Mouse (Mus musculus) neural tube, embryonic 12.5 days (tissue): Measurements from ENCODE around the gene Hoxa9. TPM values are rescaled to one million over a fixed set of nuclear protein-coding genes. Genes with fewer than 3 reads are reported as not detected.
A peak's percentile ranks its signal among the peaks of the same experiment; 100 is the strongest.

Source experiments
- ATAC-seq: fragments of 200-750 bp; cut with Nextera tagmentation; 2 replicates; pipeline ENCODE4 v1.8.0; 2017; ENCODE audit warnings: low read depth, mild to moderate bottlenecking, moderate TSS enrichment, moderate library complexity; ENCODE audit not compliant: low FRiP score
- H3K27ac ChIP-seq: fragments of 300-500 bp; sonication (generic); 2 replicates; pipeline ENCODE4 v1.5.1; 2016
- H3K27me3 ChIP-seq: fragments of 300-500 bp; sonication (generic); replicated peaks from 2 replicates; pipeline ENCODE4 v1.6.1; 2016; ENCODE audit warnings: mild to moderate bottlenecking
- H3K36me3 ChIP-seq: fragments of 300-500 bp; sonication (generic); 2 replicates; pipeline ENCODE4 v1.6.1; 2016; ENCODE audit warnings: mild to moderate bottlenecking
- H3K4me1 ChIP-seq: fragments of 300-500 bp; sonication (generic); 2 replicates; pipeline ENCODE4 v1.6.1; 2016
- H3K4me2 ChIP-seq: fragments of 300-500 bp; sonication (generic); replicated peaks from 2 replicates; pipeline ENCODE4 v1.6.1; 2016; ENCODE audit warnings: mild to moderate bottlenecking
- H3K4me3 ChIP-seq: fragments of 300-500 bp; sonication (generic); 2 replicates; pipeline ENCODE4 v1.5.1; 2016
- H3K9ac ChIP-seq: fragments of 300-500 bp; sonication (generic); 2 replicates; pipeline ENCODE4 v1.6.1; 2016; ENCODE audit warnings: mild to moderate bottlenecking
- H3K9me3 ChIP-seq: fragments of 300-500 bp; sonication (generic); 2 replicates; pipeline ENCODE4 v1.6.1; 2016; ENCODE audit warnings: mild to moderate bottlenecking
- WGBS: fragments of 180-500 bp; shearing (Covaris S2); methylation state at CpG from one replicate; pipeline ENCODE4 v1.1.7; 2016; 5-methylcytosine and 5-hydroxymethylcytosine counted together
- polyA plus RNA-seq: library from polyadenylated mRNA; unstranded; fragments of >200 nt; fragmentation: Nextera tagmentation; extraction: Ambion mirVana; gene quantifications from 2 replicates; pipeline ENCODE4 v1.2.1, GENCODE M21; 2016

Gene Hoxa9
- polyA plus RNA-seq, 1 experiment from 2014 or later, result 131 TPM

GRCm38 (mm10) chr6:52239625-52240388 lies 8.9 kb upstream of the Hoxa9 start:
- Histone ChIP-seq H3K9me3 (no peaks in the 10 kb centered on the region), H3K9ac (peak overlapping the region; percentile 86), H3K27me3 (peaks cover 77% of the 10 kb centered on the region), H3K4me1 (0 out of 2 replicates have a peak, but pooled peaks cover 15% of the 10 kb centered on the region), H3K27ac (peak overlapping the region; percentile 79), H3K36me3 (no peaks in the 10 kb centered on the region), H3K4me3 (peak overlapping the region; percentile 46), H3K4me2 (peak overlapping the region; percentile 74)
- under 1% methylated on average over 30 of the region's 30 CpGs for WGBS
- no peak for ATAC-seq

DNA sequence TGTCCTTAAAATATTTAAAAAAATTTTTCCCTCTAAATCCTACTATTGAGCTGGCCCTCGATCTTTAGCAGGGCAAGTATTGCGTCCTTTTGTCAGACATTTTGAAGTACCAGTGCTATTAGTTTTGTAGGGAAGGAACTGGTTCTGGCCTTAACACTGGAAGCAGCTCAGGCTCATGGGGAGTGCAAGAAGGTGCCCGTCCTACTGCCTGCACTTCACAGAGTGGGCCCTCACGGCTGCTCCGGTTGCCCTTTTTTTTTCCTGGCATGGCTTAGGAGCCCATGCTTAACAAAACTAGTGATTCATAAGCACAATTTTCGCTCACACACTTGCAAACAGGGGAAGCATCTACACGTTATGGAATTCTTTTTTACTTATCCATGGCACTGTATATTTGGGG lies 8.1 kb upstream of the Hoxa9 start:
- H3K4me3 ChIP-seq, result peak overlapping the region; percentile 78
- no peak overlapping the region for H3K27ac ChIP-seq
- ATAC-seq, result no peak
- WGBS, result under 1% methylated on average over 7 of the region's 7 CpGs
- H3K9ac ChIP-seq, result peak overlapping the region; percentile 98
- peak overlapping the region; percentile 74 for H3K4me2 ChIP-seq
- H3K27me3 ChIP-seq, result peaks cover 77% of the 10 kb centered on the region
- 0 out of 2 replicates have a peak, but pooled peaks cover 15% of the 10 kb centered on the region for H3K4me1 ChIP-seq
- no peaks in the 10 kb centered on the region for H3K9me3 ChIP-seq
- H3K36me3 ChIP-seq, result no peaks in the 10 kb centered on the region

- Histone ChIP-seq H3K4me3 (peak overlapping the region; percentile 78), H3K36me3 (no peaks in the 10 kb centered on the region), H3K9me3 (no peaks in the 10 kb centered on the region), H3K4me2 (peak overlapping the region; percentile 74), H3K9ac (peak overlapping the region; percentile 98), H3K27me3 (peaks cover 76% of the 10 kb centered on the region), H3K27ac (no peak overlapping the region), H3K4me1 (0 out of 2 replicates have a peak, but pooled peaks cover 15% of the 10 kb centered on the region)
- ATAC-seq, result no peak
- 3% methylated on average over 7 of the region's 7 CpGs for WGBS
These were observed 7.3 kb upstream of the Hoxa9 start for GRCm38 (mm10) chr6:52238155-52238545.

DNA sequence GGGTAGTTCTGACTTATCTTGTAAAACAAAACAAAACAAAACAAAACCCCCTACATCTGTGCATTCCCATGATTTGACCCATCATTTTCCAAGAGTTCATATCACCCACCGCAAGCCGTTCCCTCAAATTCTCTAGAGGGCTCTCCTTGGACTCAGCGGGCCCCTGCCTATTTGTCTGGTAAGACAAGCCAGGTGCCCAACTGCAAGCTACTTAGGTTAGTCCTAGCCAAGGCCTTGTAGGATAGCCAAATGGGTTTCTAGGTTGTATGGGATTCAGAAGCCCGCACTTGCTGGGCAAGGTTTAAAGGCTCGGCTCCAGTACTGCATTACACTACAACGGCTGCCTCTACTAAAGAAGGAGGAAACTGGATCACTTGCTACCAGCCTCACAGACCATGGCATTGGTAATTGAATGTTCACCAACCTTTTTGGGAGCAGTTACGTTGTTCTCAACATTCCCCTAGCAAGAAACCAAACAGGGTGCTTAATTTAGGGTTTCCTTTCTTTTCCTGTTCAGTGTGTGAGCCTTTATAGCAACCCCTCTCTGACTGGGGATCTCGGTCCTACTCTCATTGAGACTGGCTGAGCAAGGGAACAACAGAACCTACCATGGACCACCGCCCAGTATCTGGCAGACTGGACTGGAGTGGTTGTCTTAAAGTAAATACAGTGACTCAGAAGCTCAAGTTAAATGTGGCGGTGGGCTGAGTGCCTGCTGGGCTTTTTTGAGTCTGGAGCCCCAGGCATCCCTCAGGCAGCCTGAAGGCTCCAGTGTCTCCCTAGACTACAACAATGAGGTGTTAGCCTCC lies 6.7 kb upstream of the Hoxa9 start:
- H3K4me1 ChIP-seq, result 0 out of 2 replicates have a peak, but pooled peaks cover 15% of the 10 kb centered on the region
- H3K27ac ChIP-seq, result peak overlapping the region; percentile 17; the same call in 1 of the 2 replicates
- H3K27me3 ChIP-seq, result peaks cover 76% of the 10 kb centered on the region
- 4% methylated on average over 10 of the region's 10 CpGs for WGBS
- no peak for ATAC-seq
- no peaks in the 10 kb centered on the region for H3K9me3 ChIP-seq
- peak overlapping the region; percentile 78 for H3K4me3 ChIP-seq
- H3K9ac ChIP-seq, result peak overlapping the region; percentile 98
- peak overlapping the region; percentile 74 for H3K4me2 ChIP-seq
- H3K36me3 ChIP-seq, result no peaks in the 10 kb centered on the region

- H3K4me2 ChIP-seq, result peak overlapping the region; percentile 74
- 0 out of 2 replicates have a peak overlapping the region, but pooled peaks have one; percentile 17 for H3K27ac ChIP-seq
- ATAC-seq, result no peak
- H3K9me3 ChIP-seq, result no peaks in the 10 kb centered on the region
- 0 out of 2 replicates have a peak, but pooled peaks cover 15% of the 10 kb centered on the region for H3K4me1 ChIP-seq
- WGBS, result 10% methylated on average over 3 of the region's 3 CpGs
- peak overlapping the region; percentile 78 for H3K4me3 ChIP-seq
- H3K27me3 ChIP-seq, result peaks cover 71% of the 10 kb centered on the region
- H3K9ac ChIP-seq, result peak overlapping the region; percentile 98
- H3K36me3 ChIP-seq, result no peaks in the 10 kb centered on the region
These were observed 5.9 kb upstream of the Hoxa9 start for GRCm38 (mm10) chr6:52236806-52237205.

DNA sequence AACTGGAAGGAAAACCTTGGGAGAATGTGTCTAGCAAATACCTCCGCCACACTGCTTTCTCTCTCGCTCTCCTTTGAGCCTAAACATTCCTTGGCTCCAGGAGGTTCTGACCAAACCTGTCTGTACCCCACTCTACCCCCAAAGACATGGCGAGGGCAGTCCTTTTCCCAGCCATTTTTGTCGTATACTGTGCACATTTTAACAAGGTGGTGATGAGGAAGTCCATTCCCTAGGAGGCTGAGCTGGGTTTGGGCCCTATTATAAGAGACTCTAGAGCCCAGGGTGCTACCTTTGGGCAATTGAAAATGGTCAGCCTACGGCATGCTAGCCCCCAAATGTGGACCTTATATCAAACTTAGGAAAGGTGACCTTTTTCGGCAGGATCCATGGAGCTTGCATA lies 5.0 kb upstream of the Hoxa9 start:
- Histone ChIP-seq H3K27me3 (peaks cover 62% of the 10 kb centered on the region), H3K4me2 (peak overlapping the region; percentile 74), H3K4me3 (peak overlapping the region; percentile 78), H3K4me1 (0 out of 2 replicates have a peak, but pooled peaks cover 11% of the 10 kb centered on the region), H3K9me3 (no peaks in the 10 kb centered on the region), H3K36me3 (no peaks in the 10 kb centered on the region), H3K27ac (0 out of 2 replicates have a peak overlapping the region, but pooled peaks have one; percentile 3), H3K9ac (peak overlapping the region; percentile 98)
- 13% methylated on average over 6 of the region's 6 CpGs for WGBS
- ATAC-seq, result no peak

DNA sequence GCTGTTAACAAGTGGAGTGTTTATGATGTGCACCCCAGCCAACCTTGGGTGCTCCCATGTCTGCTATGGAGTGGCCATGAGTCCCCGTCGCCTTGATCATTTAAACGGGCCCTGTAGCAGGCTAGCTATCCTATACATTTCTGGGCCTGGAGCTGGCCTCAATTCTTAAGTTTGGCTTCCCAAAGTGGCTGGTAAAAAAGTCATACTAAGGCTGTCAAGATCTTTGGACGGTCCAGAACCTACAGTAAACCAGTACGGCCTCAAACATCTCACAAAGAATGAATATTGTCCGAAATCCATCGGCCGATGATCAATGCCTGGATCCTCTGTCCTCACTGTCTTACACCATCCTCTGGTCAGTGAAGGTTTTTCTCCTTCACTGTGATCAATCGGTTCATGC lies 4.4 kb upstream of the Hoxa9 start:
- peak overlapping the region; percentile 74 for H3K4me2 ChIP-seq
- H3K9ac ChIP-seq, result peak overlapping the region; percentile 98
- peaks cover 10% of the 10 kb centered on the region; the same call in 1 of the 2 replicates for H3K4me1 ChIP-seq
- peaks cover 63% of the 10 kb centered on the region for H3K27me3 ChIP-seq
- ATAC-seq, result no peak
- H3K36me3 ChIP-seq, result no peaks in the 10 kb centered on the region
- peak overlapping the region; percentile 78 for H3K4me3 ChIP-seq
- WGBS, result 15% methylated on average over 9 of the region's 9 CpGs
- H3K9me3 ChIP-seq, result no peaks in the 10 kb centered on the region
- H3K27ac ChIP-seq, result no peak overlapping the region

- Histone ChIP-seq H3K4me3 (peak overlapping the region; percentile 78), H3K27me3 (peaks cover 56% of the 10 kb centered on the region), H3K27ac (peak overlapping the region; percentile 89), H3K4me2 (peak overlapping the region; percentile 74), H3K36me3 (no peaks in the 10 kb centered on the region), H3K4me1 (peaks cover 10% of the 10 kb centered on the region; the same call in 1 of the 2 replicates), H3K9me3 (no peaks in the 10 kb centered on the region), H3K9ac (peak overlapping the region; percentile 98)
- under 1% methylated on average over 68 of the region's 68 CpGs for WGBS
- ATAC-seq, result peak; percentile 37; the same call in 1 of the 2 replicates
These were observed 3.7 kb upstream of the Hoxa9 start for GRCm38 (mm10) chr6:52234428-52235140.

GRCm38 (mm10) chr6:52233546-52234427 lies 2.9 kb upstream of the Hoxa9 start:
- Histone ChIP-seq H3K4me1 (peaks cover 10% of the 10 kb centered on the region; the same call in 1 of the 2 replicates), H3K36me3 (no peaks in the 10 kb centered on the region), H3K4me2 (peak overlapping the region; percentile 74), H3K27me3 (peaks cover 55% of the 10 kb centered on the region), H3K27ac (peak overlapping the region; percentile 89), H3K9me3 (no peaks in the 10 kb centered on the region), H3K4me3 (peak overlapping the region; percentile 78), H3K9ac (peak overlapping the region; percentile 98)
- ATAC-seq, result no peak
- under 1% methylated on average over 70 of the region's 70 CpGs for WGBS

DNA sequence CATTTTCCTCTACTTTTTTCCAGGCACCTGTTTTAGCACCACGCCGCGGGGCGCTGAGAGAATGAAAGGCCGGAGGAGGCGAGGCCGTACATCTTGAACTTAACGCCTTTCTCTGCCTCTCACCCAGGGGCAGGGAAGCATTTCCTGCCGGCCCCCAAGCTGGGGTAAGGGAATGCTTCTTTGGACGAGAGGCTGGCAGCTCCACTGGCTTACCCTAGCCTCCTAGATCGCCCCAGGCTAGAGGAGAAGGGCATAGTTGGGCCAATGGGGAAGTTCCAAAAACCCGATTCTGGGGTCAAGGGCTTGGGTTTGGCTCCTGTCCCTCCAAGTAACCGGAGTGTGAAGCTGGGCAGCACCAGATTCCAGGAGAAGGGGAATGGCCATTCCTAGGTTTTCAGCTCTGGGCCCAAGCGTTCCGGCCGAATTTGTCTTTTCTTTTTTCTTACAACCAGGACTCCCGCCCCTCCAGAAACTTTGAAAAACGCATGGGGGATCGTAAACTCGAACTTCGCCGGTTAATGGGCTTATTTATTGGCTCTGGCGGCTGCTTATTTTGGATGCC lies 2.2 kb upstream of the Hoxa9 start:
- Histone ChIP-seq H3K27ac (peak overlapping the region; percentile 89), H3K4me1 (peaks cover 10% of the 10 kb centered on the region; the same call in 1 of the 2 replicates), H3K36me3 (no peaks in the 10 kb centered on the region), H3K4me3 (peak overlapping the region; percentile 78), H3K4me2 (peak overlapping the region; percentile 74), H3K27me3 (peaks cover 55% of the 10 kb centered on the region), H3K9ac (peak overlapping the region; percentile 98), H3K9me3 (no peaks in the 10 kb centered on the region)
- under 1% methylated on average over 23 of the region's 23 CpGs for WGBS
- ATAC-seq, result no peak
